11 mouse cellular contexts compared by ENCODE assay signal in genomic region chr2:109972922-109973321, GRCm38 (mm10).
"Had no signal": no experiment of that assay in that cellular context is flagged by ENCODE, and none has a peak within 500 bp of the region (broad histone marks: within the 10 kb centered on the region; RNA-seq: fewer than 3 reads in every experiment).

No protein-coding gene starts in this region.

- H3K27me3 ChIP-seq: megakaryocyte, embryonic 14.5 days; midbrain, embryonic 15.5 days; neural tube, embryonic 12.5 days had no signal

- ATAC-seq: midbrain, embryonic 15.5 days had no signal

- DNase-seq: kidney, adult 2 months; kidney, postnatal 25 days; lung, embryonic 14.5 days; lung, postnatal 10 days; thymus, adult 18-20 months; thymus, postnatal 14 days had no signal

- H3K36me3 ChIP-seq: midbrain, embryonic 15.5 days had no signal

- H3K9ac ChIP-seq: lung, embryonic 14.5 days; midbrain, embryonic 15.5 days; neural tube, embryonic 12.5 days had no signal

- H3K27ac ChIP-seq: macrophage; midbrain, embryonic 15.5 days; neural tube, embryonic 12.5 days had no signal

- H3K4me1 ChIP-seq: midbrain, embryonic 15.5 days had no signal

- H3K4me3 ChIP-seq: megakaryocyte, embryonic 14.5 days; midbrain, embryonic 15.5 days; neural tube, embryonic 12.5 days had no signal

- H3K4me2 ChIP-seq: lung, embryonic 14.5 days; midbrain, embryonic 11.5 days; midbrain, embryonic 15.5 days; neural tube, embryonic 12.5 days had no signal

- H3K9me3 ChIP-seq: midbrain, embryonic 15.5 days; neural tube, embryonic 12.5 days had no signal
